Mouse (Mus musculus): ENCODE measurements around the gene Hs6st2.

- TF ChIP-seq CTCF (IDR thresholded peaks at IDR 0.05; ENCODE audit: low read depth) (no peak), EP300 (IDR thresholded peaks at IDR 0.05; ENCODE audit: low read depth) (no peak)
Measured at GRCm38 (mm10) chrX:51658236-51658635, 23.4 kb downstream of the Hs6st2 start.
